Mouse (Mus musculus) ES-CJ7 (cell line): ENCODE data around the gene Ispd.

Experiments used
- DNase-seq: peaks from one replicate; pipeline ENCODE4 v3.0.0; 2011; ENCODE audit warnings: low read depth, low spot score

Ispd gene

GRCm38 (mm10) chr12:36468325-36469044 lies 87.2 kb downstream of the Ispd start:
- no peak for DNase-seq

DNA sequence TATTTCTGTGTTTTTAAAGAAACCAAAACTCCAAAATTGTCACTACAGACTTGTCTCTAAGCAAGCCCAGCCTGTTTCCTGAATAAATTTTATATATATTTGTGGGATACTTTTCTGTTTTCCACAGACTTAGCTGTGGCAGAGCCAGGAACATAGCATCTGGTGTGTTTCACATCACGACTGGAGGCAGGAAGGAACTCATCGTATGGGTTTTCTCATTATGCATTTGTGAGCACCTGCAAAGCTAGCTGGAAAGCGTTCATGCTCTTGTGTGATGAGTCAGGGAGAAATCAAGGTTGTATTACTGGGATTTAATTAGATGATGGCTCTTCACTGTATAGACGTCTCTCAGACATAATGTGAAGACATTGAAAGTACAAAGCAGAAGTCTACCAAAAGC lies 90.2 kb downstream of the Ispd start:
- no peak for DNase-seq

DNA sequence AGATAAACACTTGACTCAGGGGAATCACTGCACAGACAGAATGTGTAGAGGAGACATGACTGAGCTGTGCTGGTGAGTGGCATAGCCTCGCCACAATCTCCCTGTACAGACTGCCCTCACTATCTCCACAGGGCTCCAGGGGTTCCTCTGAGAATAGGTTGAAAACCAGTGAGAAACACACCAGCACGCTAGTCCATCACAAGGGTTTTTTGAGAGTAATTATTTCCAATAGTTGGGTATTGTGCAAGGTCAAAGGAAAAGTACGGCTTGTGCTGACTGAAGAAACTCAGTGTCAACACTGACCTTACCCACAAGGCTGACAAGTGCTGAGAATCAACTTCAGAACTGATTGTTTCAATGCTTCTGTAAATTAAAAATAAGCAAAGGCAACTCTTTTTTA lies 92.9 kb downstream of the Ispd start:
- no peak for DNase-seq

DNA sequence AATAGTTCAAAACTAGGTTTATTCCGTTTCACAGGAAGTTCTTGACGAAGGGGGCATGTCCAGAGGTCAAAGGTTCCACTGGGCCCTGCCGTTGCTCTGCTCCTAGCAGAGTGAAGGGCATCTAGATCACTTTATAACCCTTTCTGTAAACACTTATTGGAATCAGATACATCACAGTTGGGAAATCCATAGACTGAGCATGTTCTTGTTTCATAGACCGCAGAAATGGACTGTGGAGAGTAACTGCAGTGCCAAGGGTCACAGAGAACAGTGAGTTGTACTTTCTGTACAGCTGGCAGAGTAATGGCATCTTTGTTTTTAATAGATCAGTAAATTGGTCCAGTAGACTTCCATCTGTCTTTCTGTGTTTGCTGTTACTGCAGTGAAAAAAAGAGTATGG lies 94.0 kb downstream of the Ispd start:
- no peak for DNase-seq

DNA sequence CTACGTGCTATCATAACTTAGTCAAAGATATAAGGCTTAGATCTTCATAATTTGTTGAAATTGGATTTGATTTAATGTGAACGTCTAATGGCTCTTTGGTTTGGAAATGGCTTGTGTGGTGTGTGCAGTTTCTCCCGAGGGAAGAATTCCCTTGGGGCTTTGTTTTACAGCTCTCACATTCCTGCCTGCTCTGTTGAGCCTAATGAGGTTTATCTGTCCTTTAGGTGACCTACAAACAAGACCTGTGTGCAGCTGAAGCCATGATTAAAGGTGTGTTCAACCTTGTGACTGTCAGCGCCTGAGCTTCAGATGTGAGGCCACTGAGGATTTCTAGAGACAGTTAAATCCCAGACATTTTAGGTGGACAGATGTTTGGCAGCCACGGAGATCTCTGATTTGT lies 95.2 kb downstream of the Ispd start:
- DNase-seq: peak; percentile 4

DNA sequence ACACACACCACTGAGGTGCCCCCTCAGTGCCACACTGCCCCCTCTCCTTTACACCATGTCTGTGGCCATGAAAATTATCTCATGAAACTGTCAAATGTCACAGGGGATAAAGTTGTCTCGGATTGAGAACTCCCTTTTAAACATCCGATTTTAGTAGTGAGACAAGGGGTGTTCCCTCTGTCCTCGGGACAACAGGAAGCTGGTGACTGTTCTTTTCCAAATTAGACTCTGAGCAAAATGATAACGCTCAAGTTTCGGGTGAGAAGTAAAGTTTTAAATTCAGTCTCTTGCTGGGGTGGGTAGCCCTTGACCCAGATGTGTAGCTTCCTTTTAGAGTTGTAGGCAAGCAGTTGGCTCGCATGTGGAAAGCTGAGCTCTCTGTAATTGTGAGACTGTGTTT lies 96.3 kb downstream of the Ispd start:
- DNase-seq: no peak

DNA sequence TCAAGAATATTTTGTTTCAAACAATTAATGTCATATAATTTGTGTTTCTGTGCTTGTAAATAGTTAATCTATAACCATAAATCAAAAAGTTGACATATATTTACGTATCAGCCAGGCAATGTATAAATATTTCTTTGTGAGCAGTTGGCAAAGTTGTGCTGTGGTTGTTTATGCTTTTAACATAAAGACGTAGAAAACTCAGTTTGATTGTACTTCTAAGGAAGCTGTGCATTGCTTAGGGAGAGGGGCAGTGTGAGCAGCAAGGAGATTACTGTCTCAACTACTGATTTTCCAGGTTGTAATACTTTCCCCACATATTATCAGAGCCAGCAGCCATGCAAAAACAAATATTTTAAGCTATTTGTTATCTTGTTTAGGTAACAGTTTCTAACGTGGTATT lies 96.7 kb downstream of the Ispd start:
- DNase-seq: no peak

- DNase-seq: peak; percentile 5
These were observed 100.5 kb downstream of the Ispd start for GRCm38 (mm10) chr12:36481742-36482141.

DNA sequence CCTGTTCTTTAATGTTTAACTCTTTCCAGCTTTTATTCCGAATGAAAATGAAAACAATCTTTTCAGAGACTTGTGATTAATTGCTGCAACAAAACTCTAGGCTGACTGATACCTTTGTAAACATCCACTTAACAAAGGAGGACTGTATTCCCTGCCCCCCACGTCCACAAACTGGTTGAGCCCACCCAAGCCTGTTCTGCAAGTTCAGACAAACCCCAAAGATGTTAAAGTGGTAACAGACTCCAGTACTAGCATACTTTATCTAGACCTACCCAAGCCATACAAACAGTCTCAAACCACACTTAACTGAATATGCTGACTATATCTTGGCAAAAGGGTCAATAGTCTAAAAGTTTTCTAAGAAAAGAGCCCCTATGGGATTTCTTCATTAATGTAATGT lies 102.1 kb downstream of the Ispd start:
- DNase-seq: no peak

DNA sequence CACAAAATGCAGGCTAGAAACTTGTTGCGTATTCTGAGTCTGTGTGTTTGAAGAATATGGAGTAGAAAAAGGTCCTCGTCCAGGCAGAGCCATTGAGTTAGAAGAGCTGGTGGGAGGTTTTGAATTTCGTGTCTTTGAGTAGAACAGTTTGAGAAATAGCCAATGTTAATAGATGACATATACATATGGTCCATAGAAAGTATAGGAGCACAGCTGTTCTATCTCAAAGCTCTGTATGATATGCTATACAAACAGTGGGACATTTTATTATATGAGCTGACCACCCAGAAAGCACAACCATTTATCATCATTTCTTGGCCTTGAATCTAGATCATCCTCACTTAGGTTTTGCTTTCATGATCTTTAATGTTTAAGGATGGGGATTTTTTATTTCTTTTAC lies 116.3 kb downstream of the Ispd start:
- no peak for DNase-seq

GRCm38 (mm10) chr12:36507111-36507903 lies 126.1 kb downstream of the Ispd start:
- DNase-seq: no peak

DNA sequence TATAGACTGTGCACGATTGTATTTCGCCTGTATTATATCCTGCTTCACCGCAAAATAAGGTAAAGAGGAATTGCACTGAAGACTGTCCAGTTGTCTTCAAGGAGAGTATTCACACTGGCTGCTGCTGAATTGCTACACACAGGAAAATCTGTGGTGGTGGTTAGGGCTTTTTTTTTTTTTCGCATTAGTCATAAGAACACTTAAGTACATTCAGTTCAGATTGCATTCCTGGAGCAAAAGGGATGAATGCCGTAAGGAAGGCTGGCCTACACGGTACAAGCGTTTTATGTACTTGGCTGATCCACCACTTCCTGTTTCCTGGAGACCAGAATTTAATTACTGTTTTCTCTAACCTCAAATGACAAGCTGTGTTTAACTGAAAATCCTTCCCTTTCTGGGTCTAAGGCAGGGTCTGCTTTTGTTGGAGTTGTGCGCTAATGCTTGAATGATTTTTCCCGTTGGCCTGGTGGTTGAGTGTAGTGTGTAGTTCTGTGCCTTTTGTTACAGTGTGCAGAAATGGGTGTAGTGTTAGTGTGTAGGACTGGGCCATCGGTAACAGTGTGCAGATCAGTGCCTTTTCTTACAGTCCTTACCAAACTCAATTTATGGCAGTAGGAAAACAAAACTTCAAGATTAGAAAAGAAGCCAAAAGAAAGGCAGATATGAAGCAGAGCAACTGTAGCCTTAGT lies 128.8 kb downstream of the Ispd start:
- no peak for DNase-seq

GRCm38 (mm10) chr12:36521774-36522173 lies 140.5 kb downstream of the Ispd start:
- DNase-seq: no peak

- no peak for DNase-seq
These were observed 142.3 kb downstream of the Ispd start for GRCm38 (mm10) chr12:36523515-36523914.

DNA sequence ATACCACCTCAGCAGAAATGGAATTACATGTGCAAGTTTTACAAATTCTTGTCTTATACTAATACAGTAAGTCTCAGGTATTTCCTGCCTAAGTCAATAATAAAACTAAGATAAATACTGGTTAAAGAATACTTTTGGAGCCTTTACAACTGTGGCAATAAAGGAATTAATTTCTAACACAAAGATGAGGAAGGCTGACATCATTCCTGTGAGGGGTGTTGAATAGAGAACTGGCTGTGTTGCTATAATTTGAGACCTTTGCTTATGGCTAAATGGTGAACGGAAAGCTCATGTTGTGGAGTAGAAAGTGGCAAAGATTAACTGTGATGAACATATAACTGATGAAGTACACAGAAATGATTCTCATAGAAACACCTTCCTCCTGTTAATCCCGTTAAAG lies 149.7 kb downstream of the Ispd start:
- DNase-seq: no peak

- DNase-seq: no peak
These were observed 150.3 kb downstream of the Ispd start for GRCm38 (mm10) chr12:36531421-36532072.

DNA sequence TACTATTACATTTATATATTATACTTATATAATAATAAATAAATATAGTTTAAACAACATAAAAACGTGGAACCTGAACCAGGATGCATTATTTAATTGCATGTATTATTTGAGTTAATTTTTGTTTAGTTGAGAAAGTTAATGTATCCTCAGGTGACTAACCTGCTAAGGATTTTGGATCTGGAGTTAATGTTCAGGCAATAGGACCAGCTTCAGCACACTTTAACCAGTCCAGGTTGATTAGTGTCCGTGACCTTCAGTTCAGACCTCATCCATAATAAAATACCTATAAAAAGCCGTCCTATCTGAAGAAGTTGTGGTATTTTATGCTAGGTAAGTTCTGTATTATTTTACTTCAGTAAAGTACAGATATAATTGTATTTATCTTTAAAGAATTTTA lies 151.3 kb downstream of the Ispd start:
- no peak for DNase-seq

DNA sequence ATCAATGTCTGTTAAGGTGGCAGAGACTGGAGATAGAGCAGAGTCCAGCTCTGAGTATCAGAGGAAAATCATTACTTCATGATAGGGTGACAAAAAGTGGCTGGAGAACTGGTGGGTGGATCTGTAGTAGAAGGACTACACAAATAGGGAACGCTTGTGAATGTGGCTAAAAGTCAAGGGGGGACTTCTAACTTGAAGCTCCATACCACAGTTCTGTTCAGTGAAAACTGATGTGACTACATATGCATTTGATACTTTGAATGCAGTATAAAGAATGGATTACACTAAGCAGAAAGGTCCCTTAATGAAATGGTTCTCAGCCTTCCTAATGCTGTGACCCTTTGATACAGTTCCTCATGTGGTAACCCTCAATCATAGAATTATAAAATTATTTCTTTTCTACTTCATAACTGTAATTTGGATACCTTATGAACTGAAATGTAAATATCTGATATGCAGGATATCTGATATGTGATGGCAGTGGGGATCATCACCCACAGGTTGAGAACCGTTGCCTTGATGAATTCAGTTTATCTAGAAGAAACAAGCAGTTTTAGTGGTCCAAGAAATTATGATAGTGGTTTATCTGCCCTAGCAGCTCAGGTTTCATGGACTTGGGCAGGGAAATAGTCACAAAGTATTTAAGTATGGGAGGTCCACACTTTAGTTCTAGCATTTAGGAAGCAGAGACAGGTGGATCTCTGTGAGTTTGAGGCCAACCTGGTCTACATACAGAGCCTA lies 152.1 kb downstream of the Ispd start:
- no peak for DNase-seq

DNA sequence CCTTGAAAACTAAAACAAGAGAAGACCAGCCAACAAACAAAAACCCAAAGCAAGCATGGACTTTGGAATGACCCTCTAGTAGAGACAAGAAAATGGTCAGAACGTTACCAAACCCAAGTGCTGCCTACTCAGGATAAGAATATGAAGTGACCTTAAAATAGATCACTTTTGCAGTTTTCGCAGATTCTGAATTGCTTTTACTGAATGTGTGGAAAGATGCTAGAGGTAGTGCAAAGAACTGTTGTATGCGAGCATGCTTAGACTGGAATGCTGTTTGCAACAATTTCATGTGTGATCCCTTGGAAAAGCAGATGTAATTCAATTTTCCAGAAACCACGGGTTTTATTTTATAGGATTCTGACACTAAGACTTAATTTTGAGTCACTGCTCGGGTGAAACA lies 153.3 kb downstream of the Ispd start:
- DNase-seq: no peak

- peak; percentile 3 for DNase-seq
These were observed 164.1 kb downstream of the Ispd start for GRCm38 (mm10) chr12:36545318-36545717.

- DNase-seq: no peak
These were observed 168.2 kb downstream of the Ispd start for GRCm38 (mm10) chr12:36549474-36549873.
